Mouse (Mus musculus) retina, postnatal 1 day (tissue): ENCODE data around the gene Dlat.

Source experiments
- DNase-seq: peaks from one replicate; pipeline ENCODE4 v3.0.0-alpha.2; 2012

Gene Dlat

GRCm38 (mm10) chr9:50590856-50591518, 68.6 kb downstream of the Dlat start:
- DNase-seq, result no peak

- no peak for DNase-seq
Measured at GRCm38 (mm10) chr9:50586955-50587354, 72.6 kb downstream of the Dlat start.

- no peak for DNase-seq
Measured at GRCm38 (mm10) chr9:50585145-50585818, 74.3 kb downstream of the Dlat start.
